Mouse (Mus musculus): Measurements from ENCODE around the gene Clec2d. TPM values are rescaled to one million over a fixed set of nuclear protein-coding genes. Genes with fewer than 3 reads are reported as not detected.

Clec2d gene
- 74.3 TPM for polyA plus RNA-seq (2014; fragmentation: Illumina TruSeq; extraction: RNeasy Lipid Tissue Mini Kit (QIAGEN cat#74804); ENCODE audit: low read depth, low replicate concordance)

DNA sequence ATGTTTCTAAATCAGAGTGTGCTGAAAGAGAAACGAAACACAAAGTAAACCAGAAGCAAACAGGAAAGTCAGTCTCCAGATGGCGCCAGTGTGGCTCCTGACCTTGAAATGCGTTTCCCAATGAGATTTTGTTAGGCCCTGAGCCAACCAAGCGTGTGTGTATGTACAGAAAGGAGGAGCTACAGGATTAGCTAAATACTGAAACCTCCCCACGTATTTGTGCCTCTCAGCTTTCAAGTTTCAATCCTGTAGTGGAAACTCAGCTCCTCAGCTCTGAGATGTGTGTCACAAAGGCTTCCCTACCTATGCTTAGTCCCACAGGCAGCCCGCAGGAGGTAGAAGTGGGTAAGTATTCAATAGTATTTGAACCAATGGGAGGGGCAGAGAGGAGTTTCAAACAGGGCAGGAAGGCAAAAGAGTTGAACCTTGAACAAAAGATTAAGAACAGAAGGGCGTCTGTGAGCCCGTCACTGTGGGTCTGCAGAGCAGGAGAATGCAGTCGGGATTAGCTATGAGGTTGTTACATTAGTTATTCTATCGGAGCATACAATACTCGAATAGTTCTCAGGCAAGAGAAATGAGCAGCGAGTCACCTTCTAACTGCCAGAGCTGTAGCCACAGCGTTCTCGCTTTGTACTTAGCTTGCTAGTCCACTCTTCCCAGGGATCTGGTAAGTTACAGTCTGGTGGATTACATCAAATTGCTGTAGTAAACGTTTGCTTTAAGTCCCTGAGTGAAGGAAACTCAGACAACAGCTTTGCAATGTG lies at the start of gene Clec2d:
Gene Clec2d, plus strand, starts transcription at position 213 of the 767 bp plus-strand sequence.

Other genes starting within 250 kb of the Clec2d start
- gene Clec2g, start 246.2 kb upstream of the Clec2d start, polyA plus RNA-seq (2014; fragmentation: Illumina TruSeq; extraction: RNeasy Lipid Tissue Mini Kit (QIAGEN cat#74804); ENCODE audit: low read depth, low replicate concordance), result not detected
- gene Klrb1f, start 134.7 kb upstream of the Clec2d start, polyA plus RNA-seq (2014; fragmentation: Illumina TruSeq; extraction: RNeasy Lipid Tissue Mini Kit (QIAGEN cat#74804); ENCODE audit: low read depth, low replicate concordance), result not detected
- not detected for gene Clec2e, start 79.7 kb upstream of the Clec2d start, polyA plus RNA-seq (2014; fragmentation: Illumina TruSeq; extraction: RNeasy Lipid Tissue Mini Kit (QIAGEN cat#74804); ENCODE audit: low read depth, low replicate concordance)
- 0.87 TPM for gene Cd69, start 94.8 kb downstream of the Clec2d start, polyA plus RNA-seq (2014; fragmentation: Illumina TruSeq; extraction: RNeasy Lipid Tissue Mini Kit (QIAGEN cat#74804); ENCODE audit: low read depth, low replicate concordance)
- not detected for gene 4922502D21Rik, start 151.2 kb downstream of the Clec2d start, polyA plus RNA-seq (2014; fragmentation: Illumina TruSeq; extraction: RNeasy Lipid Tissue Mini Kit (QIAGEN cat#74804); ENCODE audit: low read depth, low replicate concordance)
- 5.4 TPM for gene Clec12a, start 162.1 kb downstream of the Clec2d start, polyA plus RNA-seq (2014; fragmentation: Illumina TruSeq; extraction: RNeasy Lipid Tissue Mini Kit (QIAGEN cat#74804); ENCODE audit: low read depth, low replicate concordance)
- not detected for gene Clec12b, start 205.3 kb downstream of the Clec2d start, polyA plus RNA-seq (2014; fragmentation: Illumina TruSeq; extraction: RNeasy Lipid Tissue Mini Kit (QIAGEN cat#74804); ENCODE audit: low read depth, low replicate concordance)
- 2.6 TPM for gene Clec1b, start 216.7 kb downstream of the Clec2d start, polyA plus RNA-seq (2014; fragmentation: Illumina TruSeq; extraction: RNeasy Lipid Tissue Mini Kit (QIAGEN cat#74804); ENCODE audit: low read depth, low replicate concordance)
- gene Clec9a, start 228.2 kb downstream of the Clec2d start, polyA plus RNA-seq (2014; fragmentation: Illumina TruSeq; extraction: RNeasy Lipid Tissue Mini Kit (QIAGEN cat#74804); ENCODE audit: low read depth, low replicate concordance), result 0.64 TPM

All from adrenal gland, adult 10 weeks (tissue).